Mouse (Mus musculus): ENCODE data around the gene Thada.

DNA sequence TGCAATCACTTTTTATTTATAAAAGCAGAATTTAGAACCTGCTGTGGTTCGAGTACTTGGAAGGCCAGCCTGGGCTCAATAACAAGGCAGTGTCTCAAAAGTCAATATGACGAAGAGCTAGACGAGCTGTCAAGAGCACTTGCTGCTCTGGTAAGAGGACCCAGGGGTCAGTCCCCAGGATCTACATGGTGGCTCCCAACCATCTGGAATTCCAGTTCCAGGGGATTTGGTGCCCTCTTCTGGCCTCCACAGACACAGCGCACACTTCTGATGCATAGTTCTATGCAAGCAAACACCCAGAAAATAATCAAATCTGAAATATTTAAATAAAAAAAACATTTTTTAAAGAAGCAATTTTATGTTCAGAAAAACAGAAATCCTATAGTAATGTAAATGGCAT is 45.0 kb downstream of the Thada start:
- TF ChIP-seq ETS1 (conservative IDR thresholded peaks at IDR 0.05; ENCODE audit: low read depth, low read length) (no peak), CTCF (conservative IDR thresholded peaks at IDR 0.05 in 1 of 2, IDR thresholded peaks at IDR 0.05 in 1 of 2; ENCODE audit: low read depth in 2 of 2, low read length in 2 of 2) (peak in 1 of 2 experiments; percentile 44; a peak in 2 of 4 replicates), POLR2A (IDR thresholded peaks at IDR 0.05; ENCODE audit: low read depth, low read length) (no peak), CHD1 (IDR thresholded peaks at IDR 0.05; ENCODE audit: low read depth, low read length) (no peak), MAFK (IDR thresholded peaks at IDR 0.05; ENCODE audit: insufficient replicate concordance, low read length) (no peak), EP300 (IDR thresholded peaks at IDR 0.05; ENCODE audit: low read length) (no peak), PAX5 (IDR thresholded peaks at IDR 0.05; ENCODE audit: low read length) (no peak), ZNF384 (IDR thresholded peaks at IDR 0.05; ENCODE audit: low read depth, low read length) (no peak), USF1 (IDR thresholded peaks at IDR 0.05; ENCODE audit: low read depth, low read length) (no peak), BHLHE40 (IDR thresholded peaks at IDR 0.05; ENCODE audit: low read depth, low read length) (no peak)

Data from CH12.LX (cell line).